Mouse (Mus musculus) small intestine, adult 2 months (tissue): Measurements from ENCODE around the gene Polg2.

Source experiments
- CTCF ChIP-seq: fragments of 200-500 bp; IDR thresholded peaks from 2 replicates; pipeline ENCODE4 v1.5.1; 2012; ENCODE audit warnings: low read depth, mild to moderate bottlenecking, control low read depth, inconsistent platforms, low read length, moderate library complexity, mixed read lengths; ENCODE audit not compliant: insufficient replicate concordance, insufficient read length; ENCODE audit errors: extremely low read depth
- POLR2A ChIP-seq: fragments of 200-500 bp; IDR thresholded peaks from 2 replicates; pipeline ENCODE4 v1.6.1; 2012; ENCODE audit warnings: low read depth, mild to moderate bottlenecking, control low read depth, inconsistent platforms, low read length, moderate library complexity

GRCm38 (mm10) chr11:106782841-106783764 is 3.8 kb upstream of the Polg2 start:
- no peak for TF ChIP-seq POLR2A
- TF ChIP-seq CTCF = no peak
